Mouse (Mus musculus): ENCODE results near the gene Tagln2. TPM values are rescaled to one million over a fixed set of nuclear protein-coding genes. Genes with fewer than 3 reads are reported as not detected.
A peak's percentile ranks its signal among the peaks of the same experiment; 100 is the strongest.

Gene Tagln2
- polyA plus RNA-seq, 1 experiment from 2014 or later = 233 TPM

DNA sequence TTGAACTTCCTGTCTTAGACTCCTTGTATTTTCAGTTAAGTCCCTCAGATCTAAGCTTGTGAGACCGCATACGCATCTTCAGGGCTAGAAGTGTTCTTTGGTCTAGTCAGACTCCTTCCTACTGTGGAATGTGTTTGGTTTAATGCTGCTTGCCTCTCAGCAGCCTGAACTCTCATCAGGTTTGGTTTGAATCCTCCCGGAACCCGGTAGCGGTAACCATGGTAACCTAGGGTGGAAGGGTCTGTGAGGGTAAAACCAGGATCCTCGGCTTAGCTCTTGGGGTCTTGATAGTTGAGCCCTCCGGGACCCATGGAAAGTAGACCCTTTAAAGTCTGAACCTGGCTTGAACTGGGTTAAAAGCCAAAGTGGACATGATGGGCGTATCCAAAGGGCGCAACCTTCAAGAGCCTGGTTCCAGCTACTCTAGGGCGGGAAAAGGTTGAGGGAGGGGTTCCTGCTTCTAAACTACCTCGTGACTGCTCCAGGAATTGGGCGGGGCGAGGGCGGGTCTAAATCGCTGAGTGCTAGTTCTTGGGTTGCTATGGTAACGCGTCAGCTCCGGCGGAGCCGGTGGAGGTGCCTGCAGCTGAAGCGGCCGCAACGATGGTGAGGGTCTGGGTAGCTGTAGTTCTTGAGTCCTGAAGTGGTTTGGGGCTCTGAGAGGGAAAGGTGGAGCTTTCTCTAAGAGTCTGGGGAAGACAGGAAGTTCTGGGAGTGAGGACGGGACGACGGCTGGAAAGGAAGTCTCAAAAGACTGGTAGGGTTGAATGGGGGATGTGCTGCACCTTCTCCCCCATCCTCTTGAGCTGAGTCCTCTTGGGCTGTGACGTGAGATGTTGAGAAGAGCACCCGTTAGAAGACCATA lies 21.0 kb downstream of the Tagln2 start, which contains the start of gene Cfap45:
Gene Cfap45 (plus strand): TSS at position 226 of the 865 bp plus-strand sequence.
- Histone ChIP-seq H3K4me3 (peak within 1 kb of the TSS; percentile 36), H3K27ac (no peak within 1 kb of the TSS), H3K4me1 (peaks cover 25% of the 10 kb centered on the region), H3K9ac (no peak within 1 kb of the TSS), H3K9me3 (no peaks in the 10 kb centered on the region), H3K27me3 (no peaks in the 10 kb centered on the region), H3K4me2 (peak within 1 kb of the TSS; percentile 53), H3K36me3 (no peaks in the 10 kb centered on the region)
- WGBS = 3% methylated on average over 28 of the region's 28 CpGs
- peak; percentile 74 for ATAC-seq (ENCODE audit: insufficient number of reproducible peaks, low FRiP score, low TSS enrichment, low read depth)

DNA sequence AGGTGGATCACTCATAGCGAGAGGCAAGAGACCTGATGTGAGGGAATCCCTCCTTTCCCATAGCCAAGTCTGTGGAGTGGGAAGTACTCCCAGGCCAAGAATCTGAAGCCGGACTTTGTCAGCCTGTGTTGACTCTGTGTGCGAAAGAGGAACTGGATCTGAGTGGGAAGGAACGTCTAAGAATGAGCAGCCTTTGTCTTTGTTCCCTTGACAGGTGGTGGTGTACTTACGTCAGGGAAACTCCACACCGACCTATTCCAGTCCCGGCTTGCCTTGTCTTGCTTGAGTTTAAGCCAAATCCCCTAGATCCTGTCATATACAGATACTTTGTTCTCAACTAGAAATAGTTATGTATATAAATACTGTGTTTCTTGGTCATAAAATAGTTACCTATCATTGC lies 22.7 kb downstream of the Tagln2 start:
- Histone ChIP-seq H3K9me3 (no peaks in the 10 kb centered on the region), H3K27ac (no peak overlapping the region), H3K4me2 (no peak overlapping the region), H3K36me3 (no peaks in the 10 kb centered on the region), H3K27me3 (peaks cover 7% of the 10 kb centered on the region), H3K4me3 (no peak overlapping the region), H3K9ac (no peak overlapping the region), H3K4me1 (peaks cover 31% of the 10 kb centered on the region)
- ATAC-seq (ENCODE audit: insufficient number of reproducible peaks, low FRiP score, low TSS enrichment, low read depth) = no peak
- 66% methylated on average over 7 of the region's 7 CpGs for WGBS

GRCm38 (mm10) chr1:172523699-172524101 lies 23.9 kb downstream of the Tagln2 start:
- Histone ChIP-seq H3K9me3 (no peaks in the 10 kb centered on the region), H3K36me3 (no peaks in the 10 kb centered on the region), H3K4me3 (no peak overlapping the region), H3K4me2 (no peak overlapping the region), H3K4me1 (peaks cover 32% of the 10 kb centered on the region), H3K9ac (no peak overlapping the region), H3K27me3 (peaks cover 13% of the 10 kb centered on the region), H3K27ac (0 out of 2 replicates have a peak overlapping the region, but pooled peaks have one; percentile 0)
- WGBS = 46% methylated on average over 12 of the region's 12 CpGs
- no peak for ATAC-seq (ENCODE audit: insufficient number of reproducible peaks, low FRiP score, low TSS enrichment, low read depth)

- WGBS = 27% methylated on average over 15 of the region's 15 CpGs
- no peak overlapping the region for H3K9ac ChIP-seq
- H3K27ac ChIP-seq = peak overlapping the region; percentile 76
- no peaks in the 10 kb centered on the region for H3K9me3 ChIP-seq
- ATAC-seq (ENCODE audit: insufficient number of reproducible peaks, low FRiP score, low TSS enrichment, low read depth) = peak; percentile 66
- H3K4me2 ChIP-seq = 0 out of 2 replicates have a peak overlapping the region, but pooled peaks have one; percentile 19
- peaks cover 13% of the 10 kb centered on the region for H3K27me3 ChIP-seq
- H3K4me1 ChIP-seq = peaks cover 32% of the 10 kb centered on the region
- H3K4me3 ChIP-seq = no peak overlapping the region
- H3K36me3 ChIP-seq = no peaks in the 10 kb centered on the region
Measured at GRCm38 (mm10) chr1:172525027-172525764, 25.3 kb downstream of the Tagln2 start.

DNA sequence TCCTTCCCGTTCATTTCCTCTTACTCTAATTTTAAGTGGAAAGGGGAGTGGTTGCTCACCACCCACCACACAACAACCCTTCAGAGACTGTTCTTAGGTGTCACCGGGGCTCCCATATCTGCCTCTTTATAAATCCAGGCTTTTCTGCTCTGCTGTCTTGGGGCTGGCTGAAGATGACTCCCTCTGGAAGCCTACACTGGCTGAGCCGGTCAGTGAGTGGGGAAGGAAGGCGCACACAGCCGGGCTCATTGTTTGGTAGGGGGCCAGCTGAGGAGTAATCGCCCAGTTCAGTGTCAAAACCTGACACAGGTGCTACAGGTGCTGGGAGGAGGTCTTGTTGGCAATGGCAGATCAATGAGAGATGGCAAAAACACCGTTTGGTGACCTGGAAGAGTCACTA lies 26.1 kb downstream of the Tagln2 start:
- WGBS = 59% methylated on average over 7 of the region's 7 CpGs
- H3K9me3 ChIP-seq = no peaks in the 10 kb centered on the region
- no peaks in the 10 kb centered on the region for H3K36me3 ChIP-seq
- no peak overlapping the region for H3K27ac ChIP-seq
- peaks cover 13% of the 10 kb centered on the region for H3K27me3 ChIP-seq
- ATAC-seq (ENCODE audit: insufficient number of reproducible peaks, low FRiP score, low TSS enrichment, low read depth) = no peak
- peaks cover 34% of the 10 kb centered on the region for H3K4me1 ChIP-seq
- H3K4me3 ChIP-seq = no peak overlapping the region
- H3K9ac ChIP-seq = no peak overlapping the region
- H3K4me2 ChIP-seq = no peak overlapping the region

DNA sequence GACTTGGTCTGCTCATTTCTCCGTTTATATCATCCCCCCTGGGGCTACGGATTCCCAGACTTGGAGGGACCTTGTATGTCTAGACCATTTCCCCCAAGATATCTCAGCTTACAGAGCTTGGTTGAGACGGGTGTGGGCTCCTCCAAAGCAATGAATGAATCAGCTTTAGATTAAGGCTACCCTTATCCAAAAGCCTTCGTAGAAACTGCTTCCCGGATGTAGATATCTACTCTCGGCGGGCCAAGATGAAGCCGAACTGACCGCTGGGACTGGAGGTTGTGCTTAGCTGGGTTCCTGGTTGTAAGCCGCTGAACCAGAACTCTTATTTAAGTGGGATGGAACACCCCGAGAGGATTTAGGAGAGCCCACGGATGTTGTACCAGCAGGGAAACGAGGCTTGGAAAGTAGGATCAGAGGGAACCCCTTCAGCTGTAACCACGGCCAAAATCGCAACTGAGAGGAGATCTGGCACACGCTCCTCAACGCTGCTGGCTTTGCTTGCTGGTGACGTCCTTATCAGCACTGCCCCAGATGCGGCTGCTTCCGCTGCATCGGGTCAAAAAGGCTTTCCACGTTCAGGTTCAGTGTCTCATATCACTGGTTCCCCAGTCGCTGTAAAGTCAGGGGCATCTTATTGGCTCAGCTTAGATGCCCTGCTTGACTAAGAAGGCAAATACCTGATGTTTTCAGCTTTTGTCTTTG lies 26.7 kb downstream of the Tagln2 start:
- Histone ChIP-seq H3K36me3 (no peaks in the 10 kb centered on the region), H3K27ac (0 out of 2 replicates have a peak overlapping the region, but pooled peaks have one; percentile 27), H3K4me3 (no peak overlapping the region; the same call in 1 of the 2 replicates), H3K4me2 (no peak overlapping the region), H3K9me3 (no peaks in the 10 kb centered on the region), H3K9ac (no peak overlapping the region), H3K27me3 (peaks cover 13% of the 10 kb centered on the region), H3K4me1 (peaks cover 30% of the 10 kb centered on the region)
- no peak for ATAC-seq (ENCODE audit: insufficient number of reproducible peaks, low FRiP score, low TSS enrichment, low read depth)
- 71% methylated on average over 23 of the region's 23 CpGs for WGBS

DNA sequence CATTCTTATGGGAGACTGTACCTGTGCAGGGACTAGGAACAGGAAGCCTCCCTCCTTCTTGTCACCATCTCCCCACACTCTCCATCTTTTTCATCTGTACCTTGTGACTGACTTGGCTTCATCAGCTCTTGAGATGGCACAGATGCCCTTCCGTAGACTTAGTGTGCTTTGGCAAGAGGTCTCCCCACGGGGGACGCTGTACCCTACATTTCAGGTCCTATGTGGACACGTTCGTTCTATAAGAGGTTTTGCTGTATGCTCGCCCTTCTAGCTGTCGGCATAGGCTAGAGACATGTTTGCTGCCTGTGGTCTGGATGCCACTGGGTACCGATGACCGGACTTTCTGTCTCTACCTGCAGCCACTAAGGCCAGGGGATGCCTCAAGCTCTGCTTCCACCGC lies 27.6 kb downstream of the Tagln2 start:
- 92% methylated on average over 10 of the region's 10 CpGs for WGBS
- Histone ChIP-seq H3K27ac (no peak overlapping the region), H3K27me3 (peaks cover 13% of the 10 kb centered on the region), H3K4me2 (no peak overlapping the region), H3K9ac (no peak overlapping the region), H3K4me3 (no peak overlapping the region), H3K36me3 (no peaks in the 10 kb centered on the region), H3K9me3 (no peaks in the 10 kb centered on the region), H3K4me1 (peaks cover 29% of the 10 kb centered on the region)
- ATAC-seq (ENCODE audit: insufficient number of reproducible peaks, low FRiP score, low TSS enrichment, low read depth) = no peak

- H3K4me2 ChIP-seq = no peak overlapping the region
- no peaks in the 10 kb centered on the region for H3K9me3 ChIP-seq
- no peak overlapping the region for H3K27ac ChIP-seq
- WGBS = 5% methylated on average over 7 of the region's 7 CpGs
- H3K4me3 ChIP-seq = no peak overlapping the region
- H3K4me1 ChIP-seq = peaks cover 33% of the 10 kb centered on the region
- no peak overlapping the region for H3K9ac ChIP-seq
- peaks cover 13% of the 10 kb centered on the region for H3K27me3 ChIP-seq
- no peaks in the 10 kb centered on the region for H3K36me3 ChIP-seq
- ATAC-seq (ENCODE audit: insufficient number of reproducible peaks, low FRiP score, low TSS enrichment, low read depth) = no peak
Measured at GRCm38 (mm10) chr1:172528701-172529100, 28.9 kb downstream of the Tagln2 start.

DNA sequence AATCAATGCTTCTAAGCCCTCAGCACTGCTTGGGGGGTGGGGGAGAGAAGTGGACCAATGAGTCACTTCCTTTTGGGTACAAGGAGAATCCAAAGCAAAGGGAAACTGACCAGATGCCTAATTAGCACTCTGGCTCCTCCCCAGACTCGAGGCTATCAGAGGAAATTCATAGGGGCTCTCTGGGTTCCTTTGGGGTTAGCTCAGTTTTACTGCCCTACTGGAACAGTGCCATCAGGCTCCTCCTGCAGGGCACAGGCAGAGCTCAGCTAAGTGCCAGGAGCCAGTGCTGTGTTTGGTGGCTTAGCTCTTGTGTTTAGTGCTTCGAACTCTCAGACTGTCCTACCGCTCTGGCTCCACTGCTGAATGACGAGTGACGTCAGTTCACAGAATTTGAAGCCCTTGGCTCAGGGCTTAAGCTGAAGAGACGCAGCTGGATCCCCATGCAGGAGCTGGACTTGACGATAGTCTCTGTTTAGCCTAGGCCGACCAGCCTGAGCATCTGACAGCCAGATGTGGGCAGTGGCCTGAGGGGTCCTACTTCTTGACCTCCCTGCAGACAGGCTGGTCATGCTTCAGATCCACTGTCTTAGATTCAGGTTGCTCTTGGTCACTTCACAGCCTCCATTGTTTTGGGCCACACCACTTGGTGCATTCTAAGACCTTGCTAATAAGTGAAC lies 30.8 kb downstream of the Tagln2 start:
- WGBS = 10% methylated on average over 8 of the region's 8 CpGs
- Histone ChIP-seq H3K4me2 (no peak overlapping the region), H3K27me3 (peaks cover 13% of the 10 kb centered on the region), H3K4me1 (peaks cover 24% of the 10 kb centered on the region), H3K36me3 (no peaks in the 10 kb centered on the region), H3K9me3 (no peaks in the 10 kb centered on the region), H3K9ac (no peak overlapping the region), H3K4me3 (no peak overlapping the region), H3K27ac (no peak overlapping the region)
- no peak for ATAC-seq (ENCODE audit: insufficient number of reproducible peaks, low FRiP score, low TSS enrichment, low read depth)

DNA sequence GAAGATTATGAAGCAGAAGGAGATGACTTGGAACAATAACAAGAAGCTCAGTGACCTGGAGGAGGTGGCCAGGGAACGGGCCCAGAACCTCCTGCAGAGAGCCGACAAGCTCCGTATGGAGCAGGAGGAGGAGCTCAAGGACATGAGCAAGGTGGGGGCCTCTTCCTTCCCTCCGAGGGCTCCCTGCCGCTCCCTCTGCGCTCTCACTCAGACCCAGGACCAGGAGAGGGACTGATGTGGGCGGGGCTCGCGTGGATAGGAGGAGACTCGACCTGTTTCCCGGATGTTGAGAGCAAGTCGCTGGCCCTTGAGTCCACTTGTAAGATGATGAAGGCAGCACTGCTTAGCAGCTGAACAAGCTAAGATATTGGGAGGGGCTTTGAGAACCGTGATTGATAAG lies 32.7 kb downstream of the Tagln2 start:
- Histone ChIP-seq H3K4me3 (peak overlapping the region; percentile 20), H3K9ac (no peak overlapping the region), H3K36me3 (no peaks in the 10 kb centered on the region), H3K9me3 (no peaks in the 10 kb centered on the region), H3K27ac (no peak overlapping the region), H3K27me3 (peaks cover 5% of the 10 kb centered on the region), H3K4me1 (peaks cover 16% of the 10 kb centered on the region), H3K4me2 (peak overlapping the region; percentile 41)
- ATAC-seq (ENCODE audit: insufficient number of reproducible peaks, low FRiP score, low TSS enrichment, low read depth) = no peak
- WGBS = 4% methylated on average over 13 of the region's 13 CpGs

DNA sequence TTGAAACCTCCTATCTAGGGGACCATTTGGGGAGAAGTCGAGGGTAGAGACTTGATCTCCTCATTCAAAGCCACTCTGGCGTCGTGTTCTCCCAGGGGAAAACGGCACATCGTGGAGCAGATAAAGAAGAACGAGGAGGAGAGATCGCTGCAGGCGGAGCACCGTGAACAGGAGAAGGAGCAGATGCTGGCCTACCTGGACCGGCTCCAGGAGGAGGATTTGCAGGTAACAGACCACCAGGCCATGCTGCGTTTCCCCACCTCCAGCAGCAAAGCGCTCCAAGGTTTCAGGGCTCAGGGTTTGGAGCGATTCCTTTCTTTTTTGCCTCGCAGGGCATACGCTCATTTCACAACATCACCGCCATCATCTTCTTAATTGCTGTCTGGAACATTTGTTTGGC lies 35.3 kb downstream of the Tagln2 start:
- no peaks in the 10 kb centered on the region; the same call in 1 of the 2 replicates for H3K27me3 ChIP-seq
- ATAC-seq (ENCODE audit: insufficient number of reproducible peaks, low FRiP score, low TSS enrichment, low read depth) = no peak
- H3K27ac ChIP-seq = no peak overlapping the region
- H3K36me3 ChIP-seq = no peaks in the 10 kb centered on the region
- H3K4me3 ChIP-seq = no peak overlapping the region
- H3K9me3 ChIP-seq = no peaks in the 10 kb centered on the region
- H3K4me2 ChIP-seq = no peak overlapping the region
- peaks cover 18% of the 10 kb centered on the region for H3K4me1 ChIP-seq
- no peak overlapping the region for H3K9ac ChIP-seq
- 86% methylated on average over 16 of the region's 16 CpGs for WGBS
